Mouse (Mus musculus) kidney, postnatal 0 days (tissue): ENCODE measurements around the gene Scamp2. TPM values are rescaled to one million over a fixed set of nuclear protein-coding genes. Genes with fewer than 3 reads are reported as not detected.

Experiments used
- ATAC-seq: fragments of 200-750 bp; cut with Nextera tagmentation; replicated peaks from 2 replicates; pipeline ENCODE4 v1.8.0; 2017; ENCODE audit warnings: low read depth, moderate number of reproducible peaks, moderate TSS enrichment, moderate library complexity; ENCODE audit not compliant: low FRiP score
- DNase-seq: peaks from one replicate; pipeline ENCODE4 v3.0.0-alpha.2; 2016; ENCODE audit warnings: low spot score
- H3K27ac ChIP-seq: fragments of 300-500 bp; sonication (generic); 2 replicates; pipeline ENCODE4 v1.5.1; 2014; ENCODE audit warnings: mild to moderate bottlenecking
- H3K27me3 ChIP-seq: fragments of 300-500 bp; sonication (generic); 2 replicates; pipeline ENCODE4 v1.6.1; 2014; ENCODE audit warnings: low read length, mixed read lengths; ENCODE audit not compliant: insufficient read depth
- H3K36me3 ChIP-seq: fragments of 300-500 bp; sonication (generic); 2 replicates; pipeline ENCODE4 v1.6.1; 2014; ENCODE audit warnings: low read length, mixed read lengths; ENCODE audit not compliant: insufficient read depth
- H3K4me1 ChIP-seq: fragments of 300-500 bp; sonication (generic); replicated peaks from 2 replicates; pipeline ENCODE4 v1.6.1; 2014; ENCODE audit warnings: antibody characterized with exemption, low read length, mixed read lengths; ENCODE audit not compliant: insufficient read depth
- H3K4me2 ChIP-seq: fragments of 300-500 bp; sonication (generic); 2 replicates; pipeline ENCODE4 v1.6.1; 2014; ENCODE audit warnings: mild to moderate bottlenecking, low read length, moderate library complexity, mixed read lengths
- H3K4me3 ChIP-seq: fragments of 300-500 bp; sonication (generic); replicated peaks from 2 replicates; pipeline ENCODE4 v1.5.1; 2014; ENCODE audit warnings: low read depth, low read length
- H3K9ac ChIP-seq: fragments of 300-500 bp; sonication (generic); 2 replicates; pipeline ENCODE4 v1.6.1; 2014; ENCODE audit warnings: low read depth, low read length
- H3K9me3 ChIP-seq: fragments of 300-500 bp; sonication (generic); replicated peaks from 2 replicates; pipeline ENCODE4 v1.6.1; 2016; ENCODE audit warnings: low read length, inconsistent platforms, mixed read lengths
- CTCF ChIP-seq: IDR thresholded peaks from 2 replicates; pipeline ENCODE4 v1.5.1; 2016; ENCODE audit warnings: antibody characterized with exemption, low read depth, mild to moderate bottlenecking, moderate library complexity
- WGBS: fragments of 180-500 bp; shearing (Covaris S2); extraction: QIAGEN DNeasy Blood & Tissue Kit; methylation state at CpG from one replicate; pipeline ENCODE4 v1.1.7; 2014; 5-methylcytosine and 5-hydroxymethylcytosine counted together
- polyA plus RNA-seq: library from polyadenylated mRNA; unstranded; fragments of >200 nt; fragmentation: Nextera tagmentation; extraction: Ambion mirVana; gene quantifications from 2 replicates; pipeline ENCODE4 v1.2.1, GENCODE M21; 2015

Scamp2 gene
- polyA plus RNA-seq, 1 experiment from 2014 or later: 100 TPM

GRCm38 (mm10) chr9:57557215-57557614 lies 3.5 kb upstream of the Scamp2 start:
- peaks cover 10% of the 10 kb centered on the region; the same call in 1 of the 2 replicates for H3K4me1 ChIP-seq
- no peaks in the 10 kb centered on the region for H3K9me3 ChIP-seq
- no peak overlapping the region for H3K27ac ChIP-seq
- 78% methylated on average over 3 of the region's 3 CpGs for WGBS
- no peaks in the 10 kb centered on the region for H3K36me3 ChIP-seq
- no peaks in the 10 kb centered on the region for H3K27me3 ChIP-seq
- no peak overlapping the region for H3K9ac ChIP-seq
- no peak overlapping the region for H3K4me3 ChIP-seq
- H3K4me2 ChIP-seq: no peak overlapping the region
- no peak for TF ChIP-seq CTCF
- DNase-seq: no peak
- no peak for ATAC-seq

- 85% methylated on average over 4 of the region's 4 CpGs for WGBS
- TF ChIP-seq CTCF: no peak
- peaks cover 23% of the 10 kb centered on the region for H3K4me1 ChIP-seq
- H3K27ac ChIP-seq: no peak overlapping the region
- H3K27me3 ChIP-seq: no peaks in the 10 kb centered on the region
- no peaks in the 10 kb centered on the region for H3K36me3 ChIP-seq
- no peak overlapping the region for H3K9ac ChIP-seq
- H3K9me3 ChIP-seq: no peaks in the 10 kb centered on the region
- no peak overlapping the region for H3K4me2 ChIP-seq
- H3K4me3 ChIP-seq: no peak overlapping the region
- DNase-seq (no peak), ATAC-seq (no peak)
Measured at GRCm38 (mm10) chr9:57558625-57559024, 2.1 kb upstream of the Scamp2 start.

GRCm38 (mm10) chr9:57559568-57559967 lies 1.2 kb upstream of the Scamp2 start:
- Histone ChIP-seq H3K4me3 (no peak overlapping the region), H3K9me3 (no peaks in the 10 kb centered on the region), H3K27ac (no peak overlapping the region), H3K4me1 (peaks cover 26% of the 10 kb centered on the region), H3K4me2 (no peak overlapping the region), H3K9ac (no peak overlapping the region), H3K27me3 (no peaks in the 10 kb centered on the region), H3K36me3 (no peaks in the 10 kb centered on the region)
- TF ChIP-seq CTCF: no peak
- ATAC-seq (no peak), DNase-seq (no peak)
- 77% methylated on average over 2 of the region's 2 CpGs for WGBS

GRCm38 (mm10) chr9:57560263-57560662 lies 480 bp upstream of the Scamp2 start:
- peaks cover 26% of the 10 kb centered on the region for H3K4me1 ChIP-seq
- H3K27me3 ChIP-seq: no peaks in the 10 kb centered on the region
- no peak for DNase-seq
- no peak for ATAC-seq
- H3K4me2 ChIP-seq: peak overlapping the region; percentile 73
- no peak for TF ChIP-seq CTCF
- H3K27ac ChIP-seq: peak overlapping the region; percentile 81; the same call in 1 of the 2 replicates
- no peaks in the 10 kb centered on the region for H3K9me3 ChIP-seq
- 30% methylated on average over 7 of the region's 7 CpGs for WGBS
- H3K9ac ChIP-seq: peak overlapping the region; percentile 52; the same call in 1 of the 2 replicates
- H3K4me3 ChIP-seq: peak overlapping the region; percentile 55
- H3K36me3 ChIP-seq: no peaks in the 10 kb centered on the region

- Histone ChIP-seq H3K36me3 (no peaks in the 10 kb centered on the region), H3K4me1 (peaks cover 37% of the 10 kb centered on the region), H3K27ac (peak overlapping the region; percentile 81), H3K9me3 (no peaks in the 10 kb centered on the region), H3K4me3 (peak overlapping the region; percentile 55), H3K27me3 (no peaks in the 10 kb centered on the region), H3K9ac (no peak overlapping the region), H3K4me2 (peak overlapping the region; percentile 73)
- peak; percentile 25 for DNase-seq
- TF ChIP-seq CTCF: no peak
- 71% methylated on average over 13 of the region's 13 CpGs for WGBS
- ATAC-seq: 0 out of 2 replicates have a peak, but pooled peaks have one; percentile 11
Measured at GRCm38 (mm10) chr9:57561711-57562099, 962 bp downstream of the Scamp2 start.

- H3K4me1 ChIP-seq: peaks cover 37% of the 10 kb centered on the region
- peak; percentile 82 for DNase-seq
Measured at GRCm38 (mm10) chr9:57562896-57563372, 2.2 kb downstream of the Scamp2 start.

GRCm38 (mm10) chr9:57564609-57565008 lies 3.9 kb downstream of the Scamp2 start:
- no peak overlapping the region for H3K4me2 ChIP-seq
- TF ChIP-seq CTCF: no peak
- 42% methylated on average over 6 of the region's 6 CpGs for WGBS
- no peak overlapping the region for H3K4me3 ChIP-seq
- H3K9me3 ChIP-seq: no peaks in the 10 kb centered on the region
- no peak for ATAC-seq
- DNase-seq: peak; percentile 61
- H3K9ac ChIP-seq: no peak overlapping the region
- peak overlapping the region; percentile 70 for H3K27ac ChIP-seq
- H3K27me3 ChIP-seq: no peaks in the 10 kb centered on the region
- H3K36me3 ChIP-seq: 0 out of 2 replicates have a peak, but pooled peaks cover 11% of the 10 kb centered on the region
- peaks cover 37% of the 10 kb centered on the region for H3K4me1 ChIP-seq

More at GRCm38 (mm10) chr9:57562896-57563372, 2.2 kb downstream of the Scamp2 start:
- H3K9ac ChIP-seq: no peak overlapping the region
- H3K27me3 ChIP-seq: no peaks in the 10 kb centered on the region
- peak overlapping the region; percentile 70 for H3K27ac ChIP-seq
- H3K4me3 ChIP-seq: no peak overlapping the region
- 0 out of 2 replicates have a peak, but pooled peaks cover under 1% of the 10 kb centered on the region for H3K36me3 ChIP-seq
- ATAC-seq: no peak
- 29% methylated on average over 4 of the region's 4 CpGs for WGBS
- H3K9me3 ChIP-seq: no peaks in the 10 kb centered on the region
- no peak for TF ChIP-seq CTCF
- peak overlapping the region; percentile 73 for H3K4me2 ChIP-seq
